9 mouse cellular contexts compared by ENCODE assay signal in genomic region chr16:18213689-18214088, GRCm38 (mm10). TPM values are rescaled to one million over a fixed set of nuclear protein-coding genes. Genes with fewer than 3 reads are reported as not detected.
DNase-seq lines count a peak whose midpoint lies in the region; ATAC-seq lines count a peak whose summit lies in the region.
"Had no signal": no experiment of that assay in that cellular context is flagged by ENCODE, and none has a peak within 500 bp of the region (broad histone marks: within the 10 kb centered on the region; RNA-seq: fewer than 3 reads in every experiment).

No protein-coding gene starts in this region.

- peak; percentile 75 for DNase-seq in brain, embryonic 18.5 days (ENCODE audit: low read depth, low spot score)
- DNase-seq in embryonic facial prominence, embryonic 14.5 days (ENCODE audit: low spot score): peak; percentile 67
- peak; percentile 74 to 81 for DNase-seq in layer of hippocampus, adult 8-10 months (ENCODE audit: low spot score in 2 of 2)
- DNase-seq in neural tube, embryonic 11.5 days (ENCODE audit: low spot score): peak; percentile 94
- no peak for DNase-seq in kidney, postnatal 25 days
- no peak for DNase-seq in adrenal gland, postnatal 14 days
- DNase-seq in gastrocnemius, postnatal 4 days (ENCODE audit: low spot score in 2 of 2): no peak
- DNase-seq in c-Kit-positive CD71-positive TER-119-positive erythroid progenitor cells, embryonic 14.5 days (ENCODE audit: low spot score): no peak

- H3K27ac ChIP-seq in embryonic facial prominence, embryonic 14.5 days (replicated peaks; ENCODE audit: low read depth, low read length): no peak overlapping the region
- peak overlapping the region; percentile 66 for H3K27ac ChIP-seq in neural tube, embryonic 11.5 days (ENCODE audit: low read depth, low read length)

- H3K4me1 ChIP-seq in embryonic facial prominence, embryonic 14.5 days (ENCODE audit: control insufficient read depth, insufficient read depth, low read length): no peaks in the 10 kb centered on the region
- H3K4me1 ChIP-seq in neural tube, embryonic 11.5 days (ENCODE audit: control insufficient read depth, insufficient read depth, low read length): peaks cover 13% of the 10 kb centered on the region

- no peak overlapping the region for H3K4me3 ChIP-seq in embryonic facial prominence, embryonic 14.5 days (ENCODE audit: low read depth, low read length)
- no peak overlapping the region for H3K4me3 ChIP-seq in neural tube, embryonic 11.5 days (ENCODE audit: low read depth, low read length)
- H3K4me3 ChIP-seq: myocyte had no signal

- H3K36me3 ChIP-seq in embryonic facial prominence, embryonic 14.5 days (ENCODE audit: control insufficient read depth, insufficient read depth, low read length): no peaks in the 10 kb centered on the region
- no peaks in the 10 kb centered on the region for H3K36me3 ChIP-seq in neural tube, embryonic 11.5 days (ENCODE audit: control insufficient read depth, insufficient read depth, low read length)

- H3K9ac ChIP-seq in embryonic facial prominence, embryonic 14.5 days (ENCODE audit: low read depth, low read length): peak overlapping the region; percentile 25; the same call in 1 of the 2 replicates
- peak overlapping the region; percentile 10; the same call in 1 of the 2 replicates for H3K9ac ChIP-seq in neural tube, embryonic 11.5 days (ENCODE audit: low read length)

- H3K27me3 ChIP-seq in embryonic facial prominence, embryonic 14.5 days (replicated peaks; ENCODE audit: control insufficient read depth, insufficient read depth, low read length): no peaks in the 10 kb centered on the region
- no peaks in the 10 kb centered on the region for H3K27me3 ChIP-seq in neural tube, embryonic 11.5 days (ENCODE audit: control insufficient read depth, insufficient read depth, low read length)

- H3K9me3 ChIP-seq in embryonic facial prominence, embryonic 14.5 days (ENCODE audit: control insufficient read depth, low read length): no peaks in the 10 kb centered on the region
- H3K9me3 ChIP-seq in neural tube, embryonic 11.5 days (ENCODE audit: control insufficient read depth, low read length): no peaks in the 10 kb centered on the region

- peak; percentile 78; the same call in 1 of the 2 replicates for ATAC-seq in embryonic facial prominence, embryonic 14.5 days (ENCODE audit: low read depth)
- ATAC-seq in neural tube, embryonic 11.5 days (ENCODE audit: insufficient read depth, low FRiP score, low TSS enrichment): peak; percentile 89

- 42% methylated on average over 6 of the region's 6 CpGs for WGBS in embryonic facial prominence, embryonic 14.5 days
- 34% methylated on average over 6 of the region's 6 CpGs for WGBS in neural tube, embryonic 11.5 days

- no peak overlapping the region for H3K4me2 ChIP-seq in embryonic facial prominence, embryonic 14.5 days (ENCODE audit: low read depth, low read length)
- peak overlapping the region; percentile 30 for H3K4me2 ChIP-seq in neural tube, embryonic 11.5 days (ENCODE audit: low read depth)

RNA-seq across cellular contexts. Expression of gene Ccdc188, which starts 4.0 kb away (rescaled TPM):
- polyA plus RNA-seq in embryonic facial prominence, embryonic 14.5 days (2014; fragmentation: Nextera tagmentation; extraction: Ambion mirVana): not detected in 2 replicates
- total RNA-seq in layer of hippocampus, adult 8-10 months (2022): not detected
- polyA plus RNA-seq in neural tube, embryonic 11.5 days (2014; fragmentation: Nextera tagmentation; extraction: Ambion mirVana): not detected in 2 replicates
- not detected in 2 replicates for total RNA-seq in adrenal gland, postnatal 14 days (2021)
- not detected for total RNA-seq in gastrocnemius, postnatal 4 days (2021)
- polyA plus RNA-seq: myocyte had no signal

RNA-seq across cellular contexts. Expression of gene Zdhhc8, which starts 21.2 kb away (rescaled TPM):
- polyA plus RNA-seq in embryonic facial prominence, embryonic 14.5 days (2014; fragmentation: Nextera tagmentation; extraction: Ambion mirVana): 23.6 and 25.4 TPM in 2 replicates
- total RNA-seq in layer of hippocampus, adult 8-10 months (2022): 10 to 100 TPM; 60.7 to 90.9 (median 69.7) TPM
- 13.1 and 13.6 TPM in 2 replicates for polyA plus RNA-seq in neural tube, embryonic 11.5 days (2014; fragmentation: Nextera tagmentation; extraction: Ambion mirVana)
- total RNA-seq in adrenal gland, postnatal 14 days (2021): 18.6 and 22.0 TPM in 2 replicates
- total RNA-seq in gastrocnemius, postnatal 4 days (2021): 10 to 100 TPM; 37.7 to 42.1 TPM

RNA-seq across cellular contexts. Expression of gene Trmt2a, which starts 34.8 kb away (rescaled TPM):
- 79.1 and 83.5 TPM in 2 replicates for polyA plus RNA-seq in embryonic facial prominence, embryonic 14.5 days (2014; fragmentation: Nextera tagmentation; extraction: Ambion mirVana)
- total RNA-seq in layer of hippocampus, adult 8-10 months (2022): 10 to 100 TPM; 55.2 to 69.1 (median 57.6) TPM
- polyA plus RNA-seq in neural tube, embryonic 11.5 days (2014; fragmentation: Nextera tagmentation; extraction: Ambion mirVana): 92.9 and 93.9 TPM in 2 replicates
- 41.0 and 47.0 TPM in 2 replicates for total RNA-seq in adrenal gland, postnatal 14 days (2021)
- 10 to 100 TPM; 31.6 to 37.2 TPM for total RNA-seq in gastrocnemius, postnatal 4 days (2021)

RNA-seq across cellular contexts. Expression of gene Ranbp1, which starts 34.8 kb away (rescaled TPM):
- polyA plus RNA-seq in embryonic facial prominence, embryonic 14.5 days (2014; fragmentation: Nextera tagmentation; extraction: Ambion mirVana): 515 and 520 TPM in 2 replicates
- 10 to 100 TPM; 70.8 to 97.7 (median 84.0) TPM for total RNA-seq in layer of hippocampus, adult 8-10 months (2022)
- 953 and 1,053 TPM in 2 replicates for polyA plus RNA-seq in neural tube, embryonic 11.5 days (2014; fragmentation: Nextera tagmentation; extraction: Ambion mirVana)
- 139 and 155 TPM in 2 replicates for total RNA-seq in adrenal gland, postnatal 14 days (2021)
- total RNA-seq in gastrocnemius, postnatal 4 days (2021): 100 to 1,000 TPM; 105 to 109 TPM

RNA-seq across cellular contexts. Expression of gene Gm49776, which starts 44.4 kb away (rescaled TPM):
- 1.2 and 6.5 TPM in 2 replicates for polyA plus RNA-seq in embryonic facial prominence, embryonic 14.5 days (2014; fragmentation: Nextera tagmentation; extraction: Ambion mirVana)
- not detected for total RNA-seq in layer of hippocampus, adult 8-10 months (2022)
- 3.6 and 9.2 TPM in 2 replicates for polyA plus RNA-seq in neural tube, embryonic 11.5 days (2014; fragmentation: Nextera tagmentation; extraction: Ambion mirVana)
- not detected in 2 replicates for total RNA-seq in adrenal gland, postnatal 14 days (2021)
- not detected for total RNA-seq in gastrocnemius, postnatal 4 days (2021)

Comparison
In these comparisons a context has a peak if more than half of its experiments do, and no peak if none do; other contexts are left out.
1. DNase-seq: peak in brain, embryonic 18.5 days (single experiment), embryonic facial prominence, embryonic 14.5 days (single experiment), layer of hippocampus, adult 8-10 months (2 of 2) and neural tube, embryonic 11.5 days (single experiment); none in kidney, postnatal 25 days (0 of 2), adrenal gland, postnatal 14 days (single experiment), gastrocnemius, postnatal 4 days (0 of 2) and c-Kit-positive CD71-positive TER-119-positive erythroid progenitor cells, embryonic 14.5 days (single experiment).